Mouse (Mus musculus): ENCODE data around the gene Sgce. TPM values are rescaled to one million over a fixed set of nuclear protein-coding genes. Genes with fewer than 3 reads are reported as not detected.

Gene Sgce
- total and polyA plus RNA-seq, 2 experiments from 2014 or later: 29.7 to 46.2 TPM

GRCm38 (mm10) chr6:4680576-4680975, 66.4 kb downstream of the Sgce start:
- Histone ChIP-seq H3K4me2 (ENCODE audit: low read depth, low read length) (no peak overlapping the region), H3K27me3 (ENCODE audit: insufficient read depth, low read length) (no peaks in the 10 kb centered on the region), H3K27ac (no peak overlapping the region), H3K4me1 (ENCODE audit: insufficient read depth, low read length) (no peaks in the 10 kb centered on the region), H3K9ac (replicated peaks; ENCODE audit: low read length) (no peak overlapping the region), H3K36me3 (ENCODE audit: insufficient read depth, low read length) (no peaks in the 10 kb centered on the region), H3K9me3 (ENCODE audit: low read length) (no peaks in the 10 kb centered on the region), H3K4me3 (ENCODE audit: low read length) (no peak overlapping the region)
- DNase-seq (ENCODE audit: low spot score) (no peak), ATAC-seq (no peak)
- WGBS: 84% methylated on average over 4 of the region's 4 CpGs
- no peak for TF ChIP-seq CTCF (IDR thresholded peaks at IDR 0.05; ENCODE audit: low read depth)

- Histone ChIP-seq H3K27ac (no peak overlapping the region), H3K4me1 (ENCODE audit: insufficient read depth, low read length) (no peaks in the 10 kb centered on the region), H3K27me3 (ENCODE audit: insufficient read depth, low read length) (no peaks in the 10 kb centered on the region), H3K9me3 (ENCODE audit: low read length) (no peaks in the 10 kb centered on the region), H3K36me3 (ENCODE audit: insufficient read depth, low read length) (no peaks in the 10 kb centered on the region), H3K4me2 (ENCODE audit: low read depth, low read length) (no peak overlapping the region), H3K9ac (replicated peaks; ENCODE audit: low read length) (no peak overlapping the region), H3K4me3 (ENCODE audit: low read length) (no peak overlapping the region)
- no peak for TF ChIP-seq CTCF (IDR thresholded peaks at IDR 0.05; ENCODE audit: low read depth)
- WGBS: 87% methylated on average over 1 of the region's 1 CpGs
- ATAC-seq (no peak), DNase-seq (ENCODE audit: low spot score) (no peak)
Observed at GRCm38 (mm10) chr6:4679981-4680380, 67.0 kb downstream of the Sgce start.

GRCm38 (mm10) chr6:4677356-4677761, 69.6 kb downstream of the Sgce start:
- WGBS: 29% methylated on average over 1 of the region's 1 CpGs
- ATAC-seq (no peak), DNase-seq (ENCODE audit: low spot score) (no peak)
- Histone ChIP-seq H3K4me2 (ENCODE audit: low read depth, low read length) (no peak overlapping the region), H3K36me3 (ENCODE audit: insufficient read depth, low read length) (no peaks in the 10 kb centered on the region), H3K27me3 (ENCODE audit: insufficient read depth, low read length) (no peaks in the 10 kb centered on the region), H3K4me1 (ENCODE audit: insufficient read depth, low read length) (no peaks in the 10 kb centered on the region), H3K9me3 (ENCODE audit: low read length) (no peaks in the 10 kb centered on the region), H3K27ac (no peak overlapping the region), H3K9ac (replicated peaks; ENCODE audit: low read length) (no peak overlapping the region), H3K4me3 (ENCODE audit: low read length) (no peak overlapping the region)
- no peak for TF ChIP-seq CTCF (IDR thresholded peaks at IDR 0.05; ENCODE audit: low read depth)

DNA sequence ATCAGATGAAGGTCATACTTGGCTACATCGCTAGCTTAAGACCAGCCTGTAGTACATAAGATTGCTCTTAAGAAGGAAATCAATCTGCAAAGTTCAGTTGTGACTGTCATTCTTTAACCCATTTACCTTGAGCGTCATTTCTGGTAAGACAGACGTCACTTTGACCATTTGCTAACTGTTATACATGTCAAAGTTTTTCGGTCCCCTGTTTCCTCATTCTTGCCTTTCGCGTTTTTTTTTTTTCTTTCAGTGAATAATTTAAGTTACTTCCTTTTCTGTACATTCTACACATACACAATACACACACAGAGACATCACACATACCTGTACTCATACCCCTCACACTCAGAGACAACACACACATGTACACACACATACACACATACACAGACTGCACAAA, 81.9 kb downstream of the Sgce start:
- no peak for DNase-seq (ENCODE audit: low spot score)
- H3K4me3 ChIP-seq (ENCODE audit: low read length): no peak overlapping the region
- H3K36me3 ChIP-seq (ENCODE audit: insufficient read depth, low read length): no peaks in the 10 kb centered on the region
- H3K27ac ChIP-seq: no peak overlapping the region
- H3K4me1 ChIP-seq (ENCODE audit: insufficient read depth, low read length): no peaks in the 10 kb centered on the region
- H3K9ac ChIP-seq (replicated peaks; ENCODE audit: low read length): no peak overlapping the region
- no peak for ATAC-seq
- no peaks in the 10 kb centered on the region for H3K9me3 ChIP-seq (ENCODE audit: low read length)
- no peak for TF ChIP-seq CTCF (IDR thresholded peaks at IDR 0.05; ENCODE audit: low read depth)
- no peak overlapping the region for H3K4me2 ChIP-seq (ENCODE audit: low read depth, low read length)
- H3K27me3 ChIP-seq (ENCODE audit: insufficient read depth, low read length): no peaks in the 10 kb centered on the region
- 92% methylated on average over 6 of the region's 6 CpGs for whole genome bisulfite sequencing

- Histone ChIP-seq H3K36me3 (ENCODE audit: insufficient read depth, low read length) (no peaks in the 10 kb centered on the region), H3K27me3 (ENCODE audit: insufficient read depth, low read length) (no peaks in the 10 kb centered on the region), H3K9me3 (ENCODE audit: low read length) (no peaks in the 10 kb centered on the region), H3K9ac (replicated peaks; ENCODE audit: low read length) (no peak overlapping the region), H3K4me2 (ENCODE audit: low read depth, low read length) (no peak overlapping the region), H3K4me3 (ENCODE audit: low read length) (no peak overlapping the region), H3K27ac (no peak overlapping the region), H3K4me1 (ENCODE audit: insufficient read depth, low read length) (no peaks in the 10 kb centered on the region)
- 80% methylated on average over 2 of the region's 2 CpGs for WGBS
- no peak for TF ChIP-seq CTCF (IDR thresholded peaks at IDR 0.05; ENCODE audit: low read depth)
- DNase-seq (ENCODE audit: low spot score) (no peak), ATAC-seq (no peak)
Observed at GRCm38 (mm10) chr6:4664313-4664712, 82.7 kb downstream of the Sgce start.

DNA sequence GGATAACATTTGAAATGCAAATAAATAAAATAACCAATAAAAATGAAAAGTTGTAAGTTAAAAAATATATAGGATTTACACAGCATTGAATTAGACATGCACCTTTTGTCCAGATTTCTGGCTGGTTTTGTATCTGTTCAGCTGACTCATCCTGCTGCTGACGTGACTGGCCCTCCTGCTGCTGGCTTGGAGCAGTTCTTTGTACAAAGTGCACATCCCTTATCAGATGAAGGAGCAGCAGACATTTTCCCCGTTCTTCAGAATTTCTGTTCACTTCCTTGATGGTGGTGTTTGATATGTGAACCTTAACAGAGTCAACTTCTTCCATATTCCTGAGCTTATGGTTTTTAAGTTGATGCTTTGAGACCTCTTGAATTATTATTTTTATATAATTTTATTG, 83.5 kb downstream of the Sgce start:
- no peaks in the 10 kb centered on the region for H3K27me3 ChIP-seq (ENCODE audit: insufficient read depth, low read length)
- 58% methylated on average over 2 of the region's 2 CpGs for WGBS
- H3K9me3 ChIP-seq (ENCODE audit: low read length): no peaks in the 10 kb centered on the region
- H3K4me3 ChIP-seq (ENCODE audit: low read length): no peak overlapping the region
- no peaks in the 10 kb centered on the region for H3K4me1 ChIP-seq (ENCODE audit: insufficient read depth, low read length)
- ATAC-seq: no peak
- no peak for DNase-seq (ENCODE audit: low spot score)
- no peaks in the 10 kb centered on the region for H3K36me3 ChIP-seq (ENCODE audit: insufficient read depth, low read length)
- no peak overlapping the region for H3K27ac ChIP-seq
- H3K4me2 ChIP-seq (ENCODE audit: low read depth, low read length): no peak overlapping the region
- no peak for TF ChIP-seq CTCF (IDR thresholded peaks at IDR 0.05; ENCODE audit: low read depth)
- H3K9ac ChIP-seq (replicated peaks; ENCODE audit: low read length): no peak overlapping the region

GRCm38 (mm10) chr6:4658861-4659260, 88.1 kb downstream of the Sgce start:
- DNase-seq (ENCODE audit: low spot score): no peak
- H3K4me2 ChIP-seq (ENCODE audit: low read depth, low read length): no peak overlapping the region
- H3K4me1 ChIP-seq (ENCODE audit: insufficient read depth, low read length): no peaks in the 10 kb centered on the region
- no peak overlapping the region for H3K9ac ChIP-seq (replicated peaks; ENCODE audit: low read length)
- H3K9me3 ChIP-seq (ENCODE audit: low read length): no peaks in the 10 kb centered on the region
- no peak overlapping the region for H3K27ac ChIP-seq
- 83% methylated on average over 13 of the region's 13 CpGs for WGBS
- no peak for TF ChIP-seq CTCF (IDR thresholded peaks at IDR 0.05; ENCODE audit: low read depth)
- H3K36me3 ChIP-seq (ENCODE audit: insufficient read depth, low read length): no peaks in the 10 kb centered on the region
- no peaks in the 10 kb centered on the region for H3K27me3 ChIP-seq (ENCODE audit: insufficient read depth, low read length)
- no peak overlapping the region for H3K4me3 ChIP-seq (ENCODE audit: low read length)
- no peak for ATAC-seq
